Mouse (Mus musculus): Measurements from ENCODE around the gene Olfr214.
A peak's percentile ranks its signal among the peaks of the same experiment; 100 is the strongest.
"Not testable (repeated sequence)": the region's sequence is repeated elsewhere in the genome, so short reads cannot be mapped to it uniquely, and the experiment has no call there.

Olfr214 gene

DNA sequence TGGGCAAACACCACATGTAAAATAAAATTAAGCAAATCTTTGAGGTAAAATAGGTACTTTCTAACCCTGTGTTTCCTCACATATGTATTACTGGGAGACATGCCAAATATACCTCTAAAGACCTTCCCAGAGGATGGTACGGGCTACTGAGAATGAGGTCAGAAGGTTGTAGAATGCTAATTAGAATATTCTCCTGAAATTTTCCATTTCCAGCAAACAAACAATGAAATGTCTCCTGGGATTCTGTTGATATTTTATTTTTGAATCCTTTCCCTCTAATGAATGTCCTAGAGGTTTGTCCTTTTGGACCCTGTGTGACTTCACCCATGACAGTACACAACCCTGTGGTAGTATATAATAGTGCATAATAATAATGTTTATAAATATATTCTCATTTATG, at the start of gene Olfr214:
Olfr214 (plus strand) TSS at position 301 of the 400 bp plus-strand sequence.
- DNase-seq: no peak

DNA sequence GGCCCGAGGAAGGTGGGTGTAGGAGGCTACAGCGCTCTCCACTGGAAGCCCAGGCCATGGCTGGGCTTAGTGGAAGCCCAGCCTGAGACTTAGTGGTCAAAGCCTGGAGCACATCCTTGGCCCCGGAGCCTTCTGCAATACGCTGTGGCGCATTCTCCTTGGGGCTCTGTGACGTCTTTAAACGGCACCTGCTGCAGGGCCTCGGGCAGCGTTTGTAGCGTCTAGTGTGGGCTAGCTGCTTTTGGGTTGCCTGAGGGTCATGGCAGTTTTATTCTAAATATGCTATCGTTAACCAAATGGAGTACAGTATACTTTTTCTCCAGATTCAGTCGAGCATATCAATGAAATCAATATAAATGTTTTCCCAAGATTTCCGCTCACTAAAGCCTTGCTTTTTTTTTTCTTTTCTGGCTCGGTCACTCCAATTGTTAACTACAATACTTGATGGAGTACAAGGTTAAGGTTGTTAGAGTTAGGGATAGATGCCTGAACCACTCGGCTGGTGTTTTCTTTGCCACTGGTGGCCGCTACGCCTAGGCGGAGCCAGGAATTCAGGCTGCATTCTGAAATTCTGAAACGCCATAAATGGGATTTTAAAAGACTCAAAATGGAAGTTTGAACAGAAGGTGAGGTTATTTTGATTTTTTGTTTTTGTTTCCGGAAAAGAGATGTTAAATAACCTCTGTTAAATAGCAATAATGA, 47.6 kb upstream of the Olfr214 start, which contains the start of gene Olfr212:
Olfr212 (plus strand) TSS at position 215 of the 702 bp plus-strand sequence.
- peak; percentile 4 for DNase-seq

- DNase-seq: no peak
These were observed 39.2 kb upstream of the Olfr214 start for GRCm38 (mm10) chr6:116514832-116515231.

GRCm38 (mm10) chr6:116538156-116538555, 15.9 kb upstream of the Olfr214 start, which contains the start of gene Olfr213:
Gene Olfr213, plus strand, starts transcription at chr6:116538456.
- no peak for DNase-seq

GRCm38 (mm10) chr6:116542500-116542899, 11.5 kb upstream of the Olfr214 start:
- DNase-seq: no peak

- not testable (repeated sequence) for DNase-seq
These were observed 3.2 kb upstream of the Olfr214 start, which contains the start of gene Gm5580 for GRCm38 (mm10) chr6:116550841-116551240. Gene Gm5580, plus strand, starts transcription at chr6:116551141.

- no peak for DNase-seq
These were observed 917 bp downstream of the Olfr214 start for GRCm38 (mm10) chr6:116554952-116555351.

DNA sequence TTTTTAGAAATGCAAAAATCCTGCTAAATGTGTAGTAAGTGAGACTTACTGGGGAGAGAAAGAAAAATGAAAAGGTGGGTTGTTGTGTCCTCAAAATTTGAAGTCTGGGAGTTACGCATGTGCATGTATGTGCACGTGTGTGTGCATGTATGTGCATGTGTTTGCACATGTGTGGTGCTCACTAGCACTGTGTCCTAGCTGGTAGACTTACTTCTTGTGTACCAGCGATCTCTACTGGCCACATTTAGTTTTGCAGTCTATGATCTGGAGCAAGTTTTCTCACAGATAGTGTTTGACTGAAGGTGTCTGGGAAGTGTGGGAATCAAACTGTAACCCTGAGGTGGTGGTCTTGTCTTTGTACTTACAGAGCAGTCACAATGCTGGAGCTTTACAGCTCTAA, 15.8 kb downstream of the Olfr214 start:
- DNase-seq: peak; percentile 19

- no peak for DNase-seq
These were observed 30.1 kb downstream of the Olfr214 start, which contains the start of gene Olfr215 for GRCm38 (mm10) chr6:116584095-116584494. Gene Olfr215, minus strand, starts transcription at chr6:116584195.

- DNase-seq: not testable (repeated sequence)
These were observed 46.9 kb downstream of the Olfr214 start for GRCm38 (mm10) chr6:116600969-116601368.

- no peak for DNase-seq
These were observed 53.2 kb downstream of the Olfr214 start for GRCm38 (mm10) chr6:116607230-116607629.
